24 mouse cellular contexts compared by ENCODE assay signal in the genomic region with DNA sequence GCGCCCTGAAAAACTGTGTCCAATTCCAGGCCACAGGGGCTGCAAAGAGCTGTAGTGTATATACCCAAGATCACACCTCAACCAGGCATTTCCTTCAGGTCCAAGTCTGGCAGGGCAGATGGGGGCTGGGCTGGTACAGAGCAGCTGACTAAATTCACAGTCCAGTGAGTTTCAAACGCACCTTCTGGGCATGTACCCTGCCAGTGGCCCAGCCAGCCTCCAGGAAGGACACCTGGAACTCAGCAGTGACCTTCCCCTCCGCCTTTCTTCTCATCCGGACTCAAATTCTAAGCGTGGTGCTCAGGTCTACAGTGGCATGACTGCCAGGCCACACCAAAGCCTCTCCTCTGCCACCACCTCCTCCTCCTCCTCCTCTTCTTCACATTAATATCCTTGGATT. TPM values are rescaled to one million over a fixed set of nuclear protein-coding genes. Genes with fewer than 3 reads are reported as not detected.
DNase-seq lines count a peak whose midpoint lies in the region; ATAC-seq lines count a peak whose summit lies in the region.
"Had no signal": no experiment of that assay in that cellular context is flagged by ENCODE, and none has a peak within 500 bp of the region (broad histone marks: within the 10 kb centered on the region; RNA-seq: fewer than 3 reads in every experiment).

No protein-coding gene starts in this region.

- DNase-seq in kidney, adult 18-20 months = peak; percentile 83
- peak; percentile 91 for DNase-seq in cerebellum, adult 9-11 months
- peak; percentile 91 for DNase-seq in kidney, adult 9 months
- peak; percentile 44 to 60 for DNase-seq in kidney, postnatal 4 days
- DNase-seq in spleen, postnatal 10 days (ENCODE audit: low spot score in 2 of 2) = no peak
- no peak for DNase-seq in heart, adult 8-10 months (ENCODE audit: low spot score)
- DNase-seq: heart, postnatal 36 days; liver, embryonic 13.5 days; lung, embryonic 14.5 days; lung, postnatal 4 days; right cerebral cortex, postnatal 4 days; thymus, postnatal 14 days had no signal

- WGBS in kidney, embryonic 15.5 days = 74% methylated on average over 5 of the region's 5 CpGs
- 92% methylated on average over 5 of the region's 5 CpGs for WGBS in midbrain, embryonic 16.5 days

- no peaks in the 10 kb centered on the region for H3K27me3 ChIP-seq in kidney, embryonic 15.5 days
- no peaks in the 10 kb centered on the region for H3K27me3 ChIP-seq in midbrain, embryonic 16.5 days (ENCODE audit: control insufficient read depth, insufficient read depth, low read depth, low read length)
- H3K27me3 ChIP-seq: CH12.LX; embryonic facial prominence, embryonic 15.5 days; hindbrain, embryonic 15.5 days; limb, embryonic 13.5 days; liver, embryonic 13.5 days had no signal

- no peak; the same call in 1 of the 2 replicates for ATAC-seq in kidney, embryonic 15.5 days (replicated peaks; ENCODE audit: low FRiP score)
- no peak for ATAC-seq in midbrain, embryonic 16.5 days
- ATAC-seq: forebrain, embryonic 16.5 days; intestine, postnatal 0 days had no signal

- H3K4me1 ChIP-seq in kidney, embryonic 15.5 days = peaks cover 29% of the 10 kb centered on the region
- peaks cover 6% of the 10 kb centered on the region for H3K4me1 ChIP-seq in midbrain, embryonic 16.5 days (ENCODE audit: control insufficient read depth, insufficient read depth, low read length)

- H3K36me3 ChIP-seq in kidney, embryonic 15.5 days = no peaks in the 10 kb centered on the region
- H3K36me3 ChIP-seq in midbrain, embryonic 16.5 days (ENCODE audit: control insufficient read depth, insufficient read depth, low read length) = peaks cover 10% of the 10 kb centered on the region; the same call in 1 of the 2 replicates
- H3K36me3 ChIP-seq: embryonic facial prominence, embryonic 15.5 days; limb, embryonic 13.5 days; liver, embryonic 13.5 days had no signal

- no peak overlapping the region for H3K9ac ChIP-seq in kidney, embryonic 15.5 days
- no peak overlapping the region for H3K9ac ChIP-seq in midbrain, embryonic 16.5 days (ENCODE audit: low read depth, low read length)
- H3K9ac ChIP-seq: embryonic facial prominence, embryonic 15.5 days; hindbrain, embryonic 15.5 days; limb, embryonic 13.5 days; liver, embryonic 13.5 days; lung, embryonic 14.5 days had no signal

- no peaks in the 10 kb centered on the region for H3K9me3 ChIP-seq in kidney, embryonic 15.5 days (replicated peaks)
- H3K9me3 ChIP-seq in midbrain, embryonic 16.5 days (replicated peaks; ENCODE audit: control insufficient read depth, low read length, poor library complexity, severe bottlenecking) = no peaks in the 10 kb centered on the region
- H3K9me3 ChIP-seq: embryonic facial prominence, embryonic 15.5 days; hindbrain, embryonic 15.5 days; limb, embryonic 13.5 days; liver, embryonic 13.5 days had no signal

- no peak overlapping the region for H3K4me2 ChIP-seq in kidney, embryonic 15.5 days
- no peak overlapping the region for H3K4me2 ChIP-seq in midbrain, embryonic 16.5 days (ENCODE audit: low read length)
- H3K4me2 ChIP-seq: embryonic facial prominence, embryonic 15.5 days; hindbrain, embryonic 15.5 days; limb, embryonic 13.5 days; liver, embryonic 13.5 days; lung, embryonic 14.5 days had no signal

- no peak overlapping the region for H3K4me3 ChIP-seq in kidney, embryonic 15.5 days (replicated peaks)
- no peak overlapping the region for H3K4me3 ChIP-seq in midbrain, embryonic 16.5 days (ENCODE audit: low read depth, low read length)
- H3K4me3 ChIP-seq: embryonic facial prominence, embryonic 15.5 days; hindbrain, embryonic 15.5 days; limb, embryonic 13.5 days; liver, embryonic 13.5 days had no signal

- no peak overlapping the region for H3K27ac ChIP-seq in kidney, embryonic 15.5 days
- H3K27ac ChIP-seq in midbrain, embryonic 16.5 days (ENCODE audit: low read length) = no peak overlapping the region
- H3K27ac ChIP-seq: embryonic facial prominence, embryonic 15.5 days; hindbrain, embryonic 15.5 days; limb, embryonic 13.5 days; liver, embryonic 13.5 days; stomach, postnatal 0 days had no signal

RNA-seq across cellular contexts. Expression of a gene that starts 19.2 kb away (rescaled TPM):
- 15.3 and 15.5 TPM in 2 replicates for polyA plus RNA-seq in kidney, embryonic 15.5 days (2015; fragmentation: Nextera tagmentation; extraction: Ambion mirVana)
- total RNA-seq in heart, adult 8-10 months (2022) = 10 to 100 TPM; 63.9 to 70.3 (median 66.7) TPM
- polyA plus RNA-seq in midbrain, embryonic 16.5 days (2015; fragmentation: Nextera tagmentation; extraction: Ambion mirVana) = 98.9 and 103 TPM in 2 replicates

RNA-seq across cellular contexts. Expression of a gene that starts 58.2 kb away (rescaled TPM):
- 0.13 and 0.21 TPM in 2 replicates for polyA plus RNA-seq in kidney, embryonic 15.5 days (2015; fragmentation: Nextera tagmentation; extraction: Ambion mirVana)
- not detected for total RNA-seq in heart, adult 8-10 months (2022)
- polyA plus RNA-seq in midbrain, embryonic 16.5 days (2015; fragmentation: Nextera tagmentation; extraction: Ambion mirVana) = 9.9 and 12.5 TPM in 2 replicates
- total RNA-seq: adrenal gland, adult 18-20 months; gastrocnemius, adult 18-20 months; granulocyte monocyte progenitor cell, adult 5-6 weeks; heart, postnatal 36 days had no signal
- polyA plus RNA-seq: lung, embryonic 14.5 days had no signal

Comparison
In these comparisons a context has a peak if more than half of its experiments do, and no peak if none do; other contexts are left out.
1. DNase-seq: peak in kidney, adult 18-20 months (single experiment), cerebellum, adult 9-11 months (single experiment), kidney, adult 9 months (single experiment) and kidney, postnatal 4 days (2 of 2); none in spleen, postnatal 10 days (0 of 2) and heart, adult 8-10 months (single experiment).